Mouse (Mus musculus) E14TG2a.4 (cell line): ENCODE results near the gene Hist1h2bn.

Experiments used
- CTCF ChIP-seq: conservative IDR thresholded peaks from 2 replicates; pipeline ENCODE4 v1.5.1; 2014; ENCODE audit warnings: low read length
- NANOG ChIP-seq: IDR thresholded peaks from 2 replicates; pipeline ENCODE4 v1.6.1; 2014; ENCODE audit warnings: borderline replicate concordance, low read length, mixed read lengths
- POU5F1 ChIP-seq: IDR thresholded peaks from 2 replicates; pipeline ENCODE4 v1.6.1; 2014; ENCODE audit warnings: low read length, borderline replicate concordance

DNA sequence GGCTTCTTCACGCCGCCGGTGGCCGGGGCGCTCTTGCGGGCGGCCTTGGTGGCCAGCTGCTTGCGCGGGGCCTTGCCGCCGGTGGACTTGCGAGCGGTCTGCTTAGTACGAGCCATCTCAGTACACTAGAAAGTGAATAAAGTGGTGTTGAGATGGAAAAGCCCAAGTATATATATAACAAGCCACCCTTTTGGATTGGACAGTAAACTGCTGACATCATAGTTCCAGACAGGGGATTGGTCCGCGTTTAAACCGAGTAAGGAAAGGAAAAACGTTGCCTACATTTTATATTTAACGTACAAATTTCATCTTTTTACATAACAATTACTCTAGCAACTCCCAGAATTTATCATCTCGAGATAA is 29.3 kb downstream of the Hist1h2bn start, which contains the start of gene Hist1h3i:
- no peak for TF ChIP-seq CTCF
- TF ChIP-seq NANOG = no peak
- TF ChIP-seq POU5F1 = no peak
